In the genomic region with DNA sequence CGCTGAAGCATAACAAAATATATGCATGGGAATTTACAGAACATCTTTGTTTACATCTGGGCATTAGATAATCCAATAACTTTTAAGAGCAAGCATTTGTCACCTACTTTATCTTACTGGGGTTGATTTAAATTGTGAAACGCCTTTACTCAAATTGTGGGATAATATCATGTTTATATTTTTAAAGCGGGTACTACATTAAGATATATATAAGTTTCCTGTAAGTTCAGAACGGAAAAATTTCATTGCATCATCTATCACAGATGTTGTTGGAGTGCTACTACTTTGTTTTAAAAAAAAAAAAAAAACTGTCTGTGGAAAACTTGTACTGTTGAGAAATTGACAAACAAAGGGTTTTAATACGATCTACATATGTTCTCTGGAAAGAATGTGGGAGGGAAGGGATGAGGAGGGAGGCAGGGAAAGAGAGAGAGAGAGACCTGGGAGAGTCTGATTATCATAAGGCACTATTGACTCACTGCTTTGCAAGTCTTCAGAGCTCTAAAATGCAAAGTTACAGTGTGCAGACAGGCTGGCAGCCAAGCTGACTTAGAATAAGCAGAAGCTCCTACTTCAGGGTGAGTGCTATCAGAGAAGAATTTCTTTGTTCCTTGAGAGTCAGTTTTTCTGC, we compare ENCODE assay signal across 15 mouse cellular contexts.
A peak's percentile ranks its signal among the peaks of the same experiment; 100 is the strongest.
DNase-seq lines count a peak whose midpoint lies in the region; ATAC-seq lines count a peak whose summit lies in the region.
"Had no signal": no experiment of that assay in that cellular context is flagged by ENCODE, and none has a peak within 500 bp of the region (broad histone marks: within the 10 kb centered on the region; RNA-seq: fewer than 3 reads in every experiment).

No protein-coding gene starts in this region.

- no peak for ATAC-seq in erythroid progenitor cell, adult 5-6 weeks (replicated peaks; ENCODE audit: low FRiP score, poor library complexity, severe bottlenecking)
- ATAC-seq: forebrain, embryonic 14.5 days had no signal

- DNase-seq in layer of hippocampus, adult 18-20 months (ENCODE audit: low spot score in 2 of 2) = peak; percentile 37 to 55
- DNase-seq in layer of hippocampus, postnatal 10 days (ENCODE audit: low spot score in 2 of 2) = no peak
- peak; percentile 56 for DNase-seq in right cerebral cortex, adult 18-20 months
- no peak for DNase-seq in right cerebral cortex, postnatal 14 days
- peak; percentile 25 to 63 for DNase-seq in left cerebral cortex, adult 9 months (ENCODE audit: low spot score in 2 of 2)
- DNase-seq in telencephalon, adult 2 months (ENCODE audit: low read depth, low spot score) = peak; percentile 81
- no peak for DNase-seq in urinary bladder, postnatal 4 days (ENCODE audit: low spot score in 2 of 2)
- DNase-seq: adrenal gland, adult 2 months; cerebellum, adult 18-20 months; gastrocnemius, postnatal 36 days; heart, postnatal 36 days; kidney, adult 8-10 months; kidney, postnatal 36 days had no signal

Comparison
In these comparisons a context has a peak if more than half of its experiments do, and no peak if none do; other contexts are left out.
1. DNase-seq: peak in layer of hippocampus, adult 18-20 months (2 of 2), right cerebral cortex, adult 18-20 months (single experiment), left cerebral cortex, adult 9 months (2 of 2) and telencephalon, adult 2 months (single experiment); none in layer of hippocampus, postnatal 10 days (0 of 2), right cerebral cortex, postnatal 14 days (single experiment) and urinary bladder, postnatal 4 days (0 of 2).